Mouse (Mus musculus): ENCODE results near the gene Slfnl1.

GRCm38 (mm10) chr4:120571070-120571464 lies 39.0 kb downstream of the Slfnl1 start:
- TF ChIP-seq CTCF (IDR thresholded peaks at IDR 0.05; ENCODE audit: borderline replicate concordance, control insufficient read depth, extremely low read depth, insufficient read depth, low read length, poor library complexity) (no peak), POLR2A (IDR thresholded peaks at IDR 0.05; ENCODE audit: control insufficient read depth, extremely low read depth, insufficient read depth, low read length, poor library complexity) (no peak)
